Mouse (Mus musculus) limb, embryonic 15.5 days (tissue): ENCODE results near the gene Dpp6. TPM values are rescaled to one million over a fixed set of nuclear protein-coding genes. Genes with fewer than 3 reads are reported as not detected.

Experiments
- ATAC-seq: fragments of 200-750 bp; cut with Nextera tagmentation; 2 replicates; pipeline ENCODE4 v1.8.0; 2017; ENCODE audit warnings: low read depth, moderate TSS enrichment; ENCODE audit not compliant: insufficient number of reproducible peaks, low FRiP score, low TSS enrichment
- H3K27ac ChIP-seq: fragments of 300-500 bp; sonication (generic); 2 replicates; pipeline ENCODE4 v1.5.1; 2015; ENCODE audit warnings: moderate library complexity, mild to moderate bottlenecking, inconsistent platforms
- H3K27me3 ChIP-seq: fragments of 300-500 bp; sonication (generic); 2 replicates; pipeline ENCODE4 v1.6.1; 2015; ENCODE audit warnings: inconsistent platforms
- H3K36me3 ChIP-seq: fragments of 300-500 bp; sonication (generic); 2 replicates; pipeline ENCODE4 v1.6.1; 2015; ENCODE audit warnings: inconsistent platforms
- H3K4me1 ChIP-seq: fragments of 300-500 bp; sonication (generic); 2 replicates; pipeline ENCODE4 v1.6.1; 2015; ENCODE audit warnings: inconsistent platforms
- H3K4me2 ChIP-seq: fragments of 300-500 bp; sonication (generic); 2 replicates; pipeline ENCODE4 v1.6.1; 2015; ENCODE audit warnings: mild to moderate bottlenecking, inconsistent platforms
- H3K4me3 ChIP-seq: fragments of 300-500 bp; sonication (generic); 2 replicates; pipeline ENCODE4 v1.5.1; 2015; ENCODE audit warnings: mild to moderate bottlenecking, inconsistent platforms
- H3K9ac ChIP-seq: fragments of 300-500 bp; sonication (generic); 2 replicates; pipeline ENCODE4 v1.6.1; 2015; ENCODE audit warnings: inconsistent platforms
- H3K9me3 ChIP-seq: fragments of 300-500 bp; sonication (generic); 2 replicates; pipeline ENCODE4 v1.6.1; 2016; ENCODE audit warnings: inconsistent platforms
- WGBS: fragments of 180-500 bp; shearing (Covaris S2); methylation state at CpG from one replicate; pipeline ENCODE4 v1.1.7; 2015; 5-methylcytosine and 5-hydroxymethylcytosine counted together
- polyA plus RNA-seq: library from polyadenylated mRNA; unstranded; fragments of >200 nt; fragmentation: Nextera tagmentation; extraction: Ambion mirVana; gene quantifications from 2 replicates; pipeline ENCODE4 v1.2.1, GENCODE M21; 2015

Dpp6 gene
- polyA plus RNA-seq, 1 experiment from 2014 or later: 1.9 TPM

- no peak for ATAC-seq
- no peaks in the 10 kb centered on the region for H3K4me1 ChIP-seq
- H3K4me3 ChIP-seq: no peak overlapping the region
- H3K4me2 ChIP-seq: no peak overlapping the region
- WGBS: 59% methylated on average over 5 of the region's 5 CpGs
- H3K27me3 ChIP-seq: no peaks in the 10 kb centered on the region
- H3K36me3 ChIP-seq: no peaks in the 10 kb centered on the region
- no peak overlapping the region for H3K9ac ChIP-seq
- no peak overlapping the region for H3K27ac ChIP-seq
- H3K9me3 ChIP-seq: no peaks in the 10 kb centered on the region
These were observed 860.3 kb downstream of the Dpp6 start for GRCm38 (mm10) chr5:27677247-27677666.

- Histone ChIP-seq H3K36me3 (no peaks in the 10 kb centered on the region), H3K4me2 (no peak overlapping the region), H3K4me3 (no peak overlapping the region), H3K9me3 (no peaks in the 10 kb centered on the region), H3K27me3 (no peaks in the 10 kb centered on the region), H3K9ac (no peak overlapping the region), H3K4me1 (no peaks in the 10 kb centered on the region), H3K27ac (no peak overlapping the region)
- WGBS: 84% methylated on average over 1 of the region's 1 CpGs
- ATAC-seq: no peak
These were observed 862.1 kb downstream of the Dpp6 start for GRCm38 (mm10) chr5:27679151-27679550.

GRCm38 (mm10) chr5:27680476-27680875 is 863.5 kb downstream of the Dpp6 start:
- Histone ChIP-seq H3K36me3 (no peaks in the 10 kb centered on the region), H3K27ac (no peak overlapping the region), H3K9me3 (no peaks in the 10 kb centered on the region), H3K9ac (no peak overlapping the region), H3K4me1 (no peaks in the 10 kb centered on the region), H3K27me3 (no peaks in the 10 kb centered on the region), H3K4me3 (no peak overlapping the region), H3K4me2 (no peak overlapping the region)
- ATAC-seq: no peak
- 27% methylated on average over 5 of the region's 5 CpGs for WGBS

- Histone ChIP-seq H3K36me3 (no peaks in the 10 kb centered on the region), H3K4me1 (no peaks in the 10 kb centered on the region)
These were observed 868.2 kb downstream of the Dpp6 start for GRCm38 (mm10) chr5:27685162-27685561.

GRCm38 (mm10) chr5:27685923-27686322 is 868.9 kb downstream of the Dpp6 start:
- Histone ChIP-seq H3K9me3 (no peaks in the 10 kb centered on the region), H3K4me2 (no peak overlapping the region), H3K27ac (no peak overlapping the region), H3K4me1 (no peaks in the 10 kb centered on the region), H3K4me3 (no peak overlapping the region), H3K9ac (no peak overlapping the region), H3K36me3 (no peaks in the 10 kb centered on the region), H3K27me3 (no peaks in the 10 kb centered on the region)
- no peak for ATAC-seq
- 67% methylated on average over 3 of the region's 3 CpGs for WGBS

More at GRCm38 (mm10) chr5:27685162-27685561, 868.2 kb downstream of the Dpp6 start:
- Histone ChIP-seq H3K27ac (no peak overlapping the region), H3K4me2 (no peak overlapping the region), H3K27me3 (no peaks in the 10 kb centered on the region), H3K4me3 (no peak overlapping the region), H3K9ac (no peak overlapping the region), H3K9me3 (no peaks in the 10 kb centered on the region)
- 69% methylated on average over 11 of the region's 11 CpGs for WGBS
- no peak for ATAC-seq

GRCm38 (mm10) chr5:27687311-27687710 is 870.3 kb downstream of the Dpp6 start:
- no peak for ATAC-seq
- WGBS: 86% methylated on average over 2 of the region's 2 CpGs
- Histone ChIP-seq H3K4me3 (no peak overlapping the region), H3K9me3 (no peaks in the 10 kb centered on the region), H3K4me2 (no peak overlapping the region), H3K27ac (no peak overlapping the region), H3K4me1 (no peaks in the 10 kb centered on the region), H3K36me3 (no peaks in the 10 kb centered on the region), H3K9ac (no peak overlapping the region), H3K27me3 (no peaks in the 10 kb centered on the region)

- Histone ChIP-seq H3K27me3 (no peaks in the 10 kb centered on the region), H3K9me3 (no peaks in the 10 kb centered on the region), H3K4me1 (no peaks in the 10 kb centered on the region), H3K9ac (no peak overlapping the region), H3K27ac (no peak overlapping the region), H3K4me3 (no peak overlapping the region), H3K4me2 (no peak overlapping the region), H3K36me3 (no peaks in the 10 kb centered on the region)
- no peak for ATAC-seq
- WGBS: 82% methylated on average over 6 of the region's 6 CpGs
These were observed 885.5 kb downstream of the Dpp6 start for GRCm38 (mm10) chr5:27702482-27702881.

GRCm38 (mm10) chr5:27705020-27705419 is 888.0 kb downstream of the Dpp6 start:
- Histone ChIP-seq H3K4me1 (no peaks in the 10 kb centered on the region), H3K9me3 (no peaks in the 10 kb centered on the region), H3K27ac (no peak overlapping the region), H3K9ac (no peak overlapping the region), H3K36me3 (no peaks in the 10 kb centered on the region), H3K27me3 (no peaks in the 10 kb centered on the region), H3K4me3 (no peak overlapping the region), H3K4me2 (no peak overlapping the region)
- no peak for ATAC-seq

GRCm38 (mm10) chr5:27706551-27706950 is 889.5 kb downstream of the Dpp6 start:
- no peak overlapping the region for H3K9ac ChIP-seq
- no peaks in the 10 kb centered on the region for H3K36me3 ChIP-seq
- no peak overlapping the region for H3K27ac ChIP-seq
- H3K4me1 ChIP-seq: no peaks in the 10 kb centered on the region
- 70% methylated on average over 6 of the region's 6 CpGs for WGBS
- no peaks in the 10 kb centered on the region for H3K27me3 ChIP-seq
- H3K9me3 ChIP-seq: no peaks in the 10 kb centered on the region
- no peak overlapping the region for H3K4me2 ChIP-seq
- ATAC-seq: no peak
- H3K4me3 ChIP-seq: no peak overlapping the region

- H3K4me3 ChIP-seq: no peak overlapping the region
- H3K27ac ChIP-seq: no peak overlapping the region
- H3K4me1 ChIP-seq: no peaks in the 10 kb centered on the region
- no peaks in the 10 kb centered on the region for H3K9me3 ChIP-seq
- ATAC-seq: no peak
- H3K36me3 ChIP-seq: no peaks in the 10 kb centered on the region
- no peaks in the 10 kb centered on the region for H3K27me3 ChIP-seq
- H3K9ac ChIP-seq: no peak overlapping the region
- H3K4me2 ChIP-seq: no peak overlapping the region
These were observed 890.3 kb downstream of the Dpp6 start for GRCm38 (mm10) chr5:27707283-27707682.

GRCm38 (mm10) chr5:27708209-27708608 is 891.2 kb downstream of the Dpp6 start:
- Histone ChIP-seq H3K36me3 (no peaks in the 10 kb centered on the region), H3K9me3 (no peaks in the 10 kb centered on the region), H3K27ac (no peak overlapping the region), H3K4me3 (no peak overlapping the region), H3K4me1 (no peaks in the 10 kb centered on the region), H3K27me3 (no peaks in the 10 kb centered on the region), H3K4me2 (no peak overlapping the region), H3K9ac (no peak overlapping the region)
- ATAC-seq: no peak
- 19% methylated on average over 6 of the region's 6 CpGs for WGBS

- Histone ChIP-seq H3K4me2 (no peak overlapping the region), H3K9me3 (no peaks in the 10 kb centered on the region), H3K36me3 (no peaks in the 10 kb centered on the region), H3K9ac (no peak overlapping the region), H3K27ac (no peak overlapping the region), H3K27me3 (no peaks in the 10 kb centered on the region), H3K4me1 (no peaks in the 10 kb centered on the region), H3K4me3 (no peak overlapping the region)
- ATAC-seq: no peak
- WGBS: 58% methylated on average over 8 of the region's 8 CpGs
These were observed 894.6 kb downstream of the Dpp6 start for GRCm38 (mm10) chr5:27711461-27712192.

- no peaks in the 10 kb centered on the region for H3K27me3 ChIP-seq
- no peak overlapping the region for H3K4me3 ChIP-seq
- WGBS: 55% methylated on average over 9 of the region's 9 CpGs
- no peaks in the 10 kb centered on the region for H3K4me1 ChIP-seq
- H3K9me3 ChIP-seq: no peaks in the 10 kb centered on the region
- H3K9ac ChIP-seq: no peak overlapping the region
- no peaks in the 10 kb centered on the region for H3K36me3 ChIP-seq
- H3K4me2 ChIP-seq: no peak overlapping the region
- no peak for ATAC-seq
- no peak overlapping the region for H3K27ac ChIP-seq
These were observed 897.4 kb downstream of the Dpp6 start for GRCm38 (mm10) chr5:27714356-27714755.
